ENCODE assay signal across 15 mouse cellular contexts in genomic region chr9:100507581-100507980, GRCm38 (mm10). TPM values are rescaled to one million over a fixed set of nuclear protein-coding genes. Genes with fewer than 3 reads are reported as not detected.
DNase-seq lines count a peak whose midpoint lies in the region; ATAC-seq and TF ChIP-seq lines count a peak whose summit lies in the region.
"Had no signal": no experiment of that assay in that cellular context is flagged by ENCODE, and none has a peak within 500 bp of the region (broad histone marks: within the 10 kb centered on the region; RNA-seq: fewer than 3 reads in every experiment).

No protein-coding gene starts in this region.

- no peak for TF ChIP-seq CTCF in kidney, postnatal 0 days (IDR thresholded peaks at IDR 0.05; ENCODE audit: low read depth)

- no peaks in the 10 kb centered on the region for H3K36me3 ChIP-seq in kidney, postnatal 0 days (ENCODE audit: insufficient read depth, low read length)
- no peaks in the 10 kb centered on the region for H3K36me3 ChIP-seq in midbrain, embryonic 15.5 days (replicated peaks)
- H3K36me3 ChIP-seq: embryonic facial prominence, embryonic 12.5 days; hindbrain, embryonic 13.5 days; liver, embryonic 12.5 days had no signal

- peak; percentile 60 to 73 for DNase-seq in heart, adult 9 months (ENCODE audit: low spot score in 2 of 2)
- DNase-seq in heart, postnatal 4 days, result no peak
- DNase-seq in kidney, postnatal 0 days (ENCODE audit: low spot score), result peak; percentile 35
- DNase-seq in kidney, postnatal 4 days, result no peak
- peak; percentile 70 for DNase-seq in 416B (ENCODE audit: low read depth)
- no peak for DNase-seq in cerebellum, adult 9-10 months
- DNase-seq: cerebellum, adult 18-20 months; thymus, postnatal 36 days had no signal

- H3K9me3 ChIP-seq in kidney, postnatal 0 days (replicated peaks; ENCODE audit: low read length), result no peaks in the 10 kb centered on the region
- H3K9me3 ChIP-seq in midbrain, embryonic 15.5 days, result no peaks in the 10 kb centered on the region
- H3K9me3 ChIP-seq: embryonic facial prominence, embryonic 12.5 days; forebrain, embryonic 15.5 days; hindbrain, embryonic 13.5 days; liver, embryonic 12.5 days had no signal

- no peaks in the 10 kb centered on the region for H3K4me1 ChIP-seq in kidney, postnatal 0 days (replicated peaks; ENCODE audit: insufficient read depth, low read length)
- no peaks in the 10 kb centered on the region for H3K4me1 ChIP-seq in midbrain, embryonic 15.5 days
- H3K4me1 ChIP-seq: forebrain, embryonic 15.5 days; hindbrain, embryonic 13.5 days had no signal

- 0 out of 2 replicates have a peak overlapping the region, but pooled peaks have one; percentile 47 for H3K27ac ChIP-seq in kidney, postnatal 0 days
- no peak overlapping the region for H3K27ac ChIP-seq in midbrain, embryonic 15.5 days
- H3K27ac ChIP-seq: embryonic facial prominence, embryonic 12.5 days; forebrain, embryonic 15.5 days; hindbrain, embryonic 13.5 days; liver, embryonic 12.5 days had no signal

- no peak overlapping the region for H3K4me2 ChIP-seq in kidney, postnatal 0 days (ENCODE audit: low read length)
- H3K4me2 ChIP-seq in midbrain, embryonic 15.5 days, result no peak overlapping the region
- H3K4me2 ChIP-seq: embryonic facial prominence, embryonic 12.5 days; forebrain, embryonic 15.5 days; hindbrain, embryonic 13.5 days; liver, embryonic 12.5 days had no signal

- ATAC-seq in kidney, postnatal 0 days (replicated peaks; ENCODE audit: low FRiP score, low read depth), result no peak
- 0 out of 2 replicates have a peak, but pooled peaks have one; percentile 45 for ATAC-seq in common myeloid progenitor, adult 5-6 weeks (replicated peaks; ENCODE audit: low read depth, poor library complexity, severe bottlenecking)
- ATAC-seq in midbrain, embryonic 15.5 days (replicated peaks), result no peak
- ATAC-seq: forebrain, embryonic 15.5 days; liver, embryonic 12.5 days had no signal

- no peaks in the 10 kb centered on the region for H3K27me3 ChIP-seq in kidney, postnatal 0 days (ENCODE audit: insufficient read depth, low read length)
- H3K27me3 ChIP-seq in midbrain, embryonic 15.5 days (replicated peaks), result no peaks in the 10 kb centered on the region
- H3K27me3 ChIP-seq: embryonic facial prominence, embryonic 12.5 days; forebrain, embryonic 15.5 days; hindbrain, embryonic 13.5 days; liver, embryonic 12.5 days had no signal

- no peak overlapping the region for H3K9ac ChIP-seq in kidney, postnatal 0 days (ENCODE audit: low read depth, low read length)
- no peak overlapping the region for H3K9ac ChIP-seq in midbrain, embryonic 15.5 days
- H3K9ac ChIP-seq: embryonic facial prominence, embryonic 12.5 days; forebrain, embryonic 15.5 days; hindbrain, embryonic 13.5 days; liver, embryonic 12.5 days had no signal

- WGBS in kidney, postnatal 0 days, result 80% methylated on average over 2 of the region's 2 CpGs
- WGBS in midbrain, embryonic 15.5 days, result 89% methylated on average over 2 of the region's 2 CpGs

- no peak overlapping the region for H3K4me3 ChIP-seq in kidney, postnatal 0 days (replicated peaks; ENCODE audit: low read depth, low read length)
- H3K4me3 ChIP-seq in midbrain, embryonic 15.5 days, result no peak overlapping the region
- H3K4me3 ChIP-seq: embryonic facial prominence, embryonic 12.5 days; forebrain, embryonic 15.5 days; hindbrain, embryonic 13.5 days; layer of hippocampus, adult 2 months; liver, embryonic 12.5 days had no signal

RNA-seq across cellular contexts. Expression of gene Il20rb, which starts 21.0 kb away (rescaled TPM):
- total RNA-seq in heart, postnatal 4 days (2021), result 1 to 10 TPM; 4.3 TPM
- 1.4 and 1.7 TPM in 2 replicates for polyA plus RNA-seq in kidney, postnatal 0 days (2015; fragmentation: Nextera tagmentation; extraction: Ambion mirVana)
- 1.6 and 2.3 TPM in 2 replicates for total RNA-seq in common myeloid progenitor, adult 5-6 weeks (2017)
- polyA plus RNA-seq in midbrain, embryonic 15.5 days (2015; fragmentation: Nextera tagmentation; extraction: Ambion mirVana), result 0.43 and 0.52 TPM in 2 replicates

RNA-seq across cellular contexts. Expression of gene Nck1, which starts 38.4 kb away (rescaled TPM):
- total RNA-seq in heart, postnatal 4 days (2021), result 10 to 100 TPM; 41.7 to 52.3 TPM
- polyA plus RNA-seq in kidney, postnatal 0 days (2015; fragmentation: Nextera tagmentation; extraction: Ambion mirVana), result 70.3 and 75.8 TPM in 2 replicates
- total RNA-seq in common myeloid progenitor, adult 5-6 weeks (2017), result 22.9 and 39.1 TPM in 2 replicates
- 52.4 and 53.6 TPM in 2 replicates for polyA plus RNA-seq in midbrain, embryonic 15.5 days (2015; fragmentation: Nextera tagmentation; extraction: Ambion mirVana)

Comparison
In these comparisons a context has a peak if more than half of its experiments do, and no peak if none do; other contexts are left out.
1. DNase-seq: peak in heart, adult 9 months (2 of 2), kidney, postnatal 0 days (single experiment) and 416B (single experiment); none in heart, postnatal 4 days (single experiment), kidney, postnatal 4 days (0 of 2) and cerebellum, adult 9-10 months (single experiment).